Mouse (Mus musculus) gastrocnemius, adult 18-20 months (tissue): ENCODE results near the gene Acrv1. TPM values are rescaled to one million over a fixed set of nuclear protein-coding genes. Genes with fewer than 3 reads are reported as not detected.
"Not testable (repeated sequence)": the region's sequence is repeated elsewhere in the genome, so short reads cannot be mapped to it uniquely, and the experiment has no call there.

ENCODE experiments used
- DNase-seq: peaks from one replicate; pipeline ENCODE4 v3.0.0; 2021; ENCODE audit warnings: low spot score
- long read RNA-seq, 2 experiments: library from polyadenylated mRNA; stranded (forward); transcript quantifications; one replicate each; pipeline ENCODE4 v2.0.0; 2021
- total RNA-seq, 2 experiments: library from RNA; stranded (reverse); gene quantifications; 2 replicates each; pipeline ENCODE4 v1.2.3; 2021

Gene Acrv1
- not detected for total RNA-seq
- long read RNA-seq, experiment 1 = 0 reads
- long read RNA-seq, experiment 2 = 0 reads

- DNase-seq = no peak
Observed at GRCm38 (mm10) chr9:36692920-36693319, at the start of gene Acrv1. Gene Acrv1 (plus strand): TSS chr9:36693220.

GRCm38 (mm10) chr9:36643276-36643675 is 49.7 kb upstream of the Acrv1 start, which contains the start of gene A630095E13Rik:
Gene A630095E13Rik (minus strand): TSS chr9:36643376.
- DNase-seq = not testable (repeated sequence)

DNA sequence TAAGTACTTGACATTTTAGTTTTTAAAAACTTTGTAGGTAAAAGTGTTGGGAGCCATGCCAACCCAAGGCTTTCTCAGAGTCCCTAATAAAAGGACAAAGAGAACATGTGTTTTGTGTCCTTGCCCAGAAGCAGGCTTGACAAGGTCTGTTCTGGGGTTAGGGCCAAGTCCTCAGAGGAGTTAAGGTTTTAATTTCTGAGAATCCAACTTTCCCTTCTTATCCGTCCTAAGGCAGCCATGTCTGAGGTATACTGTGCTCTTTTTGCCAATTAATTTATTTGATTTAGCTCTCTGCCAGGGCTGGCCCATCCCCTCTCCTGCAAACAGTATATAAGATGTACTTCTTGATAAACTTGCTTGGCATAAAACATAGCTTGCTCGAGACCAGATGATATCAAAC is 11.6 kb upstream of the Acrv1 start:
- no peak for DNase-seq

GRCm38 (mm10) chr9:36687329-36687728 is 5.7 kb upstream of the Acrv1 start:
- no peak for DNase-seq

DNA sequence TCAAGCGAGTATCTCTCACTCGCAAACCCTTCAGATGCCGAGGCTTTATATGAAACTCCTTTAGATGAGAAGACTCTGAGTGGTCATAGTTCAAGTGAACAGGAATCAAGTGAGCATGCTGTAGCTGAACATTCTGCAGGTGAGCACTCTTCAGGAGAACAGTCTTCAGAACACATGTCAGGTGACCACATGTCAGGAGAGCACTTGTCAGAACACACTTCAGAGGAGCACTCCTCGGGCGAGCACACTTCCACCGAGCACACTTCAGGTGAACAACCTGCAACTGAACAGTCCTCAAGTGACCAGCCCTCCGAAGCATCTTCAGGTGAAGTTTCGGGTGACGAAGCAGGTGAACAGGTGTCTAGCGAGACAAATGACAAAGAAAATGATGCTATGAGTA is 1.3 kb downstream of the Acrv1 start:
- no peak for DNase-seq

DNA sequence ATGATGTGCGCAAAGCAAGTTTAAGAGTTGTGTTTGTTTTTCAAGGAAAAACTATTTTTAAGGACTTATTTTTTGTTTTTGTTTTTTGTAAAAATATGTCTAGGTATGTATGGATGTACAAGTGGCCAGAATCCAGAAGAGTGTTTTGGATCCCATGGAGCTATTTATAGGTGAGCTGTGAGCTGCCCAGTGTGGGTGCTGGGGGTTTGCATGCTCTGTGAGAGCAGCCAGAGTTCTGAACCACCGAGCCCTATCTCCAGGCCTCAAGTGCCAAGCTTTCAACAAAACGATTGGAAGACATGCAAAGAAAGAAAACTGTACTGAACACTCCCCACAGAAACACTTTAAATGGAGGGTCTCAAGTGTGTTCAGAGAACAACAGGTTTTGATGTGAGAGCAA is 12.9 kb downstream of the Acrv1 start:
- no peak for DNase-seq

DNA sequence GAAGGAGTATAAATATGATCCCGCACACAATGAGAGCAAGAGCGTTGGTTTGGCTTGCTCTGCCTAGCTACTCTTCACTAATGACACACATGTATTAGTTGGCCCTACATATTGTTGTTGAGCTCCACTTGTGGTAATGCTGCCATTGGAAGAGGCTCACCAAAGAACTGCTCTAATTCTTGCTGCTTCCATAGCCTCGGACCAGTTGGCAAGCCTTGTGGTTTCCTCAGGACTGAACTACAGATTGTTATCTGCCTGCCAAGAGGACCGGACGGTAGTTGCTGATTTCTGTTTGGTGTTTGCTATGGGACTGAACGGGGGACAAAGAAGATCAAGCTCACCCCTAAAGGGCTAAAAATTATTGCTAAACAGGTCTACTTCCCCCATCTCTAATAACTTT is 14.3 kb downstream of the Acrv1 start:
- no peak for DNase-seq

DNA sequence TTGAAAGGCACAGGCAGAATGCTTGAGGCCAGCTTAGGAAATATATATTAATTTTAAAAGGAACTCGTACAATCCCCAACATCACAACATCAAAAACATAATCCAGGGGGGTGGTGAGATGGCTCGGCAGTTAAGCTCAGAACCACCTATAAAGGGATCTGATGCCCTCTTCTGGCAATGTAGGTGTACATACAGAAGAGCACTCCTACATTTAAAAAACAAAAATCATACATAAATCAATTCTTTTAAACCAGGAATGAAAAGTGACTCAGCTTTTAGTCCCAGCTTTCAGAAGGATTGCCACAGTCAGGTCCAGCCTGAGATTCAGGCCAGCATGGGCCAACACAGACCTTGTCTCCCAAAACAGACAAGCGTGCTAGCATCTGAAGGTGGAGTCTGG is 23.6 kb downstream of the Acrv1 start:
- no peak for DNase-seq

DNA sequence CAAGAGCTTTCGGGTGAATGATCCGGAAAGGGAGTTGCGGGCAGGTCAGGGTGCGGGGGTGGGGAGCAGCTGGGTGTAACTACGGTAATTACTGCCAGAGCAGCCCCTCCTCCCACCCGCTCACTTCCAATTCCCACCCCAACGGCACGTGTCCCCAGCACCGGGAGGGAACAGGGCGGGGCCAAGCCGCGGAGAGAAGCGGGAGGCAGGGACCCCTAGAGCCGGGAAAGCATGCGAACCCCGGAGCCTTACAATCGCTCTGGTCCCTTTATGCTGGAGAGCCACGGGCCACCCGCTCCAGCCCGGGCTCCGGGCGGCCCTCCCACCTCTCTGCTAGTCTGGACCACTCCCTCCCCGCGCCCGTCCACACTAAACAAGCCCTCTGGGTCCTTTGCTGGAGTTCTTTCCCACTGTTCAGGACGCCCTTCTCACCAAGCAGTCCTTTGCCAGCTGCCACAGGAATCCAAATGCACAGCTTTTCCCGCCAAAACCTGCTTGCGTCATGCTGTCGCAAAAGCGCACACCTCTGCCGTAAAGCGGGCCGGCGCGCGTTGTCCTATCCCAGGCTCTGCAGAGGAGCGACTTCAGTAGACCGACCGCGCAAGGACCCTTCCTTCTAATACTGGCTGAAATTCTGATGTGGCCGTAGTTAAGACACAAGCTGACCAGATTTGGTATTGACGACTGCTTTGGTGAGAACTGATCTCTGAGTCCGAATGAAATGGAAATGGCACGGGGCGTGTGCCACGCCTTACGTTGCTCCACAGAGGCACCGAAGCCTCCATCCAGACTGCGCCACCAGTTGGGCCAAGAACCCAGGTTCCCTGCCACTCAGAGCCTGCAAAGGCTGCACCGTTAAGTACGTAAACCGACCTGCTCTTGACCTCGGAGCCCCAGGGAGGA is 33.4 kb downstream of the Acrv1 start:
- peak; percentile 90 for DNase-seq

DNA sequence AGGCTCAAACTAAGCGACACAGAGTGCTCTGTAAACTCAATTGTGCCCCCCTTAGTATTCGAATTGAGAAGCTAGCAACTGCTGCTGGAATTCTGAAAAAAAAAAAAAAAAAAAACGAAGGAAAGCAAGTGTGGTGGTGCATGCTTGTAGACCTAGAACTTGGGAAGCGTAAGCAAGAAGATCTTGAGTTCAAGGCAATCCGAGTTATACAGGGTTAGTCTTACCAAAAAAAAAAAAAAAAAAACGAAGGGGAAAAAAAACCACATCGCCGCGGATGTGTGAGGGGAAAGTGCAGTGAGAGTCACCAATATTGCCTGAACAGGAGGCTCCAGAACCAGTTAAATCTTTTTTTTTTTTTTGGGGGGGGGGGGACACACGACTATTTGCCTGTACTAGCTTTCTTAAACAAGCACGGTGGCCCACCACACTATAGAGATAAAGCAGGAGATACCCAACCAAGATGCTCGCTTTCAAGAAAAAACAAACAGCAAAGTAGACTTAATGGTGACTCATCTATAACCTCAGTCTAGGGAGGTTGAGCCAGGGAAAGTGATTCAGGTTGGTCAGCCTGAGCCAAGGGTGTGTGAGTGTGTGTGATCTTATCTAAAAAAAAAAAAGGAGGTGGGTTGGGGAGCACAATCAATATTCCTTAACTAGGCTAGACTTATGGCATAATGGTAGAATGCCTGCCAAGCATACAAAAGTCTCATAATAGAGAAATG is 34.2 kb downstream of the Acrv1 start, which contains the start of gene Chek1:
Chek1 (minus strand) TSS at position 32 of the 722 bp plus-strand sequence.
- DNase-seq = no peak

Other genes with a start within 250 kb of the Acrv1 start
- not detected for gene Gm9513, start 217.6 kb upstream of the Acrv1 start, total RNA-seq
- gene Gm5615, start 151.3 kb upstream of the Acrv1 start, total RNA-seq = not detected
- gene Gm17689, start 110.6 kb upstream of the Acrv1 start, total RNA-seq = not detected
- gene A630095E13Rik, start 49.8 kb upstream of the Acrv1 start, total RNA-seq = not detected
- under 1 TPM; 0.09 to 0.62 TPM for gene Chek1, start 33.8 kb downstream of the Acrv1 start, total RNA-seq
- gene Stt3a, start 74.5 kb downstream of the Acrv1 start, total RNA-seq = 10 to 100 TPM; 31.6 to 40.6 TPM
- gene Ei24, start 104.2 kb downstream of the Acrv1 start, total RNA-seq = 10 to 100 TPM; 69.4 to 70.7 TPM
- 1 to 10 TPM; 4.0 to 7.0 TPM for gene Fez1, start 128.6 kb downstream of the Acrv1 start, total RNA-seq